Mouse (Mus musculus): ENCODE data around the gene Cenpl. TPM values are rescaled to one million over a fixed set of nuclear protein-coding genes. Genes with fewer than 3 reads are reported as not detected.

Gene Cenpl
- polyA plus RNA-seq, 1 experiment from 2014 or later, result 26.1 TPM

DNA sequence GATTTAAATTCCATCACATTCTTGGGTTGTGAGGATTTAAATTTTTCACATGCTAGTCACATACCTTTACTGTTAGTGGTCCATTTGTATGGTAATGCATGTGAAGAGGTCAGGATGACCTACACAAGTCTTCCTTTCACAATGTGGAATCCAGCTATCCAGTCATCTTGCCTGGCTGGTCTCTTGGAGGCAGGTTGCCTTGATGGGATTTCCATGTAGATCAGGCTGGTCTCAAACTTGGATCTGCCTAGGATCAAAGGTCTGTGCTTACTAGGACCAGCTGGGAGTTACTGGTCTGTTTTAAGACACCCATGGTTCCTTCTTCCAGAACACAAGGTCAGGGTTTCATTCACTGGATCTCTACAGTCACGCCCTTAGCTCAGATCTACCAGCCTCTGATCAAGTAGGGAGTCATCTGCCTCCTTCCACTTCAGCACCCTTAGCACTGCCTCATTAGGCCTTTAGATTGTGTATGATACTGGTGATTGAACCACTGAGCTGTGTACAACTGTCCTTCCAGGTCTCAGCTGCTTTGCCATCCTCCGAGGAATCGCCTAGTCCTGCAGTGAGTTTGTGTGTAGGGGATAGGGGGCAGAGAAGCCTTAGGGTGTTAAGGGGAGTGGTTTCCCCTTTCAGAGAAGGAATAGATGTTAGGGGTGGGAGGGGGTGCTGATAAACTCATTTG is 30.6 kb upstream of the Cenpl start:
- H3K27me3 ChIP-seq (replicated peaks; ENCODE audit: control insufficient read depth, insufficient read depth, low read length), result no peaks in the 10 kb centered on the region
- no peak overlapping the region for H3K4me3 ChIP-seq (ENCODE audit: low read length)
- 0 out of 2 replicates have a peak, but pooled peaks cover 6% of the 10 kb centered on the region for H3K36me3 ChIP-seq (ENCODE audit: control insufficient read depth, insufficient read depth, low read length)
- no peak overlapping the region for H3K4me2 ChIP-seq (ENCODE audit: low read depth, low read length)
- H3K9ac ChIP-seq (ENCODE audit: low read depth, low read length), result 0 out of 2 replicates have a peak overlapping the region, but pooled peaks have one; percentile 19
- H3K27ac ChIP-seq (ENCODE audit: low read length), result peak overlapping the region; percentile 63
- peaks cover 2% of the 10 kb centered on the region; the same call in 1 of the 2 replicates for H3K4me1 ChIP-seq (ENCODE audit: control insufficient read depth, insufficient read depth, low read length)
- ATAC-seq, result peak; percentile 51
- 12% methylated on average over 3 of the region's 3 CpGs for WGBS
- H3K9me3 ChIP-seq (ENCODE audit: control insufficient read depth, low read length), result no peaks in the 10 kb centered on the region

- Histone ChIP-seq H3K9ac (ENCODE audit: low read depth, low read length) (no peak overlapping the region), H3K4me1 (ENCODE audit: control insufficient read depth, insufficient read depth, low read length) (peaks cover 2% of the 10 kb centered on the region; the same call in 1 of the 2 replicates), H3K27me3 (replicated peaks; ENCODE audit: control insufficient read depth, insufficient read depth, low read length) (no peaks in the 10 kb centered on the region), H3K9me3 (ENCODE audit: control insufficient read depth, low read length) (no peaks in the 10 kb centered on the region), H3K27ac (ENCODE audit: low read length) (peak overlapping the region; percentile 63), H3K4me2 (ENCODE audit: low read depth, low read length) (no peak overlapping the region), H3K4me3 (ENCODE audit: low read length) (no peak overlapping the region), H3K36me3 (ENCODE audit: control insufficient read depth, insufficient read depth, low read length) (0 out of 2 replicates have a peak, but pooled peaks cover 6% of the 10 kb centered on the region)
- WGBS, result 64% methylated on average over 1 of the region's 1 CpGs
- ATAC-seq, result peak; percentile 5; the same call in 1 of the 2 replicates
These were observed 30.1 kb upstream of the Cenpl start for GRCm38 (mm10) chr1:161040426-161040770.

DNA sequence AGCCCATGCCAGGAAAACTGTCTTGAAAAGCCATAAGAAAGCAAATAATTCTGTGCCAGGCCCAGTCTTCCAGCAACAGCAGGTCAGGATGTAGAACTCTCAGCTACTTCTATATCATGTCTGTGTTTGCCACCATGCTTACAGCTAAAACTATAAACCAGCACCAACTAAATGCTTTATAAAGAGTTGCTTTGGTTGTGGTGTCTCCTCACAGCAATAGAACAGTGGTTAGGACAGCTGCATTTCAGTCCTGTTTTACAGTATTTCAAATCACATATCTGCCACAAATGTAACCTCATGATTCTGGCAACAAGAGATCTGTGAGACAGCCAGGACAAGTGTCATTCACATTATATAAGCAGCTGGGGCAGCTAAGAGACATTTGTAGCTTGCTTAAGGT is 29.7 kb upstream of the Cenpl start:
- no peak overlapping the region for H3K4me2 ChIP-seq (ENCODE audit: low read depth, low read length)
- H3K27me3 ChIP-seq (replicated peaks; ENCODE audit: control insufficient read depth, insufficient read depth, low read length), result no peaks in the 10 kb centered on the region
- ATAC-seq, result no peak
- H3K9ac ChIP-seq (ENCODE audit: low read depth, low read length), result no peak overlapping the region
- 0 out of 2 replicates have a peak, but pooled peaks cover 6% of the 10 kb centered on the region for H3K36me3 ChIP-seq (ENCODE audit: control insufficient read depth, insufficient read depth, low read length)
- no peaks in the 10 kb centered on the region for H3K9me3 ChIP-seq (ENCODE audit: control insufficient read depth, low read length)
- H3K4me3 ChIP-seq (ENCODE audit: low read length), result no peak overlapping the region
- peak overlapping the region; percentile 63 for H3K27ac ChIP-seq (ENCODE audit: low read length)
- H3K4me1 ChIP-seq (ENCODE audit: control insufficient read depth, insufficient read depth, low read length), result peaks cover 2% of the 10 kb centered on the region; the same call in 1 of the 2 replicates

- H3K4me2 ChIP-seq (ENCODE audit: low read depth, low read length), result no peak overlapping the region
- no peak overlapping the region for H3K4me3 ChIP-seq (ENCODE audit: low read length)
- H3K4me1 ChIP-seq (ENCODE audit: control insufficient read depth, insufficient read depth, low read length), result peaks cover 2% of the 10 kb centered on the region; the same call in 1 of the 2 replicates
- 0 out of 2 replicates have a peak, but pooled peaks cover 6% of the 10 kb centered on the region for H3K36me3 ChIP-seq (ENCODE audit: control insufficient read depth, insufficient read depth, low read length)
- H3K27ac ChIP-seq (ENCODE audit: low read length), result no peak overlapping the region
- WGBS, result 90% methylated on average over 7 of the region's 7 CpGs
- H3K9me3 ChIP-seq (ENCODE audit: control insufficient read depth, low read length), result no peaks in the 10 kb centered on the region
- ATAC-seq, result no peak
- H3K27me3 ChIP-seq (replicated peaks; ENCODE audit: control insufficient read depth, insufficient read depth, low read length), result no peaks in the 10 kb centered on the region
- H3K9ac ChIP-seq (ENCODE audit: low read depth, low read length), result no peak overlapping the region
These were observed 29.1 kb upstream of the Cenpl start for GRCm38 (mm10) chr1:161041261-161042020.

DNA sequence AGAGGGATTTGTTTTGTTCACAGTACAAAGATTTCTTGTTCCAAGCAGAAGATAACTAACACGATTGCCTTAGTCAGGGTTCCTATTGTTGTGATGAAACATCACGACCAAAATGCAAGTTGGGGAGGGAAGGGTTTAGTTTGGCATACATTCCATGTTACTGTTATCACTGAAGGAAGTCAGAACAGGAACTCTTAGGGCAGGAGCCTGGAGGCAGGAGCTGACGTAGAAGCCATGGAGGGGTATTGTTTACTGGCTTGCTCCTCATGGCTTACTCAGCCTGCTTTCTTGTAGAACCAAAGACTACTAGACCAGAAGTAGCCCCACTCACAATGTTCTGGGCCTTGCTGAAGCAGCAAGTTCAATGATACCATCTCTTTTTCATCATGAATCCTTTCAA is 23.5 kb upstream of the Cenpl start:
- WGBS, result 83% methylated on average over 3 of the region's 3 CpGs
- no peak overlapping the region for H3K4me3 ChIP-seq (ENCODE audit: low read length)
- ATAC-seq, result no peak

GRCm38 (mm10) chr1:161057164-161057563 is 13.3 kb upstream of the Cenpl start:
- ATAC-seq, result no peak

More for the DNA sequence above, 23.5 kb upstream of the Cenpl start:
- Histone ChIP-seq H3K9ac (ENCODE audit: low read depth, low read length) (no peak overlapping the region), H3K27ac (ENCODE audit: low read length) (no peak overlapping the region), H3K4me2 (ENCODE audit: low read depth, low read length) (no peak overlapping the region), H3K27me3 (replicated peaks; ENCODE audit: control insufficient read depth, insufficient read depth, low read length) (no peaks in the 10 kb centered on the region), H3K36me3 (ENCODE audit: control insufficient read depth, insufficient read depth, low read length) (peaks cover 1% of the 10 kb centered on the region; the same call in 1 of the 2 replicates), H3K4me1 (ENCODE audit: control insufficient read depth, insufficient read depth, low read length) (no peaks in the 10 kb centered on the region), H3K9me3 (ENCODE audit: control insufficient read depth, low read length) (no peaks in the 10 kb centered on the region)

DNA sequence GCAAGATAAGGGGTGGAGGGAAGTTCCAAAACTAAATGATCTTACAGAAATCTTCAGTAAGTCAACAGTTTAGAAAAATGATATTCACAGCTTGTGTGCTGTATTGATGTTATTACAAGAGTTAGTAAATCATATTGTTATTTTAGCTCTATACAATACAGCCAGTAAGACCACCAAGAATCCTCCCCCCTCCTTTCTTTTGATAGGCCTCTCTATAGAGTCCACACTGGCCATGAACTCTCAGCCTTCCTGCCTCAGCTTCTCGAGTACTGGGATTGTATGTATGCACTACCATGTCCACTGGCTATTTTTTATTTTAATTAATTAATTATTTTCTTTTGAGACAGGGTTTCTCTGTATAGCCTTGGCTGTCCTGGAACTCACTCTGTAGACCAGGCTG is 7.2 kb upstream of the Cenpl start:
- H3K4me1 ChIP-seq (ENCODE audit: control insufficient read depth, insufficient read depth, low read length), result no peaks in the 10 kb centered on the region
- H3K4me2 ChIP-seq (ENCODE audit: low read depth, low read length), result no peak overlapping the region
- H3K9me3 ChIP-seq (ENCODE audit: control insufficient read depth, low read length), result no peaks in the 10 kb centered on the region
- H3K9ac ChIP-seq (ENCODE audit: low read depth, low read length), result no peak overlapping the region
- no peak for ATAC-seq
- no peaks in the 10 kb centered on the region for H3K27me3 ChIP-seq (replicated peaks; ENCODE audit: control insufficient read depth, insufficient read depth, low read length)
- H3K4me3 ChIP-seq (ENCODE audit: low read length), result no peak overlapping the region
- 82% methylated on average over 1 of the region's 1 CpGs for WGBS
- H3K36me3 ChIP-seq (ENCODE audit: control insufficient read depth, insufficient read depth, low read length), result no peaks in the 10 kb centered on the region
- H3K27ac ChIP-seq (ENCODE audit: low read length), result no peak overlapping the region

More at GRCm38 (mm10) chr1:161057164-161057563, 13.3 kb upstream of the Cenpl start:
- no peaks in the 10 kb centered on the region for H3K4me1 ChIP-seq (ENCODE audit: control insufficient read depth, insufficient read depth, low read length)
- no peaks in the 10 kb centered on the region for H3K9me3 ChIP-seq (ENCODE audit: control insufficient read depth, low read length)
- H3K4me2 ChIP-seq (ENCODE audit: low read depth, low read length), result no peak overlapping the region
- 96% methylated on average over 1 of the region's 1 CpGs for WGBS
- no peak overlapping the region for H3K9ac ChIP-seq (ENCODE audit: low read depth, low read length)
- no peaks in the 10 kb centered on the region for H3K27me3 ChIP-seq (replicated peaks; ENCODE audit: control insufficient read depth, insufficient read depth, low read length)
- H3K27ac ChIP-seq (ENCODE audit: low read length), result no peak overlapping the region
- H3K4me3 ChIP-seq (ENCODE audit: low read length), result no peak overlapping the region
- 0 out of 2 replicates have a peak, but pooled peaks cover under 1% of the 10 kb centered on the region for H3K36me3 ChIP-seq (ENCODE audit: control insufficient read depth, insufficient read depth, low read length)

DNA sequence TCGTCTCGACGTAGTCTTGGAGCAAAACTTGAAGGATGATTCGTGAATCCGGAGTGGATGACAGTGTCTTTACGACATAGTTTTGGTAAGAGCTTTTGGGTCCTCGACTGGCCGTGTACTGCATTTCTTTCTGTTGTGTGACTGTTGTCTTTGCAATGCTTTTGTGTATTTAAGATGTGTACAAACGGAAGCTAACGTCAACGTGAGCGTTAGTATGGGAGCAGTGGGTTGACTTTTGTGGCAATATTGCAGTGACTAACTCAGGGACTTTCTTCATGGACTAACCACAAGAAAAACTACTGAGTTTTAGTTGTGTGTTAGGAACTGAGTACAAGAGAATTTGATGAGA is 733 bp downstream of the Cenpl start:
- under 1% methylated on average over 12 of the region's 12 CpGs for WGBS
- peak overlapping the region; percentile 76 for H3K27ac ChIP-seq (ENCODE audit: low read length)
- no peak for ATAC-seq

GRCm38 (mm10) chr1:161076238-161076637 is 5.7 kb downstream of the Cenpl start:
- no peak overlapping the region for H3K9ac ChIP-seq (ENCODE audit: low read depth, low read length)
- H3K4me3 ChIP-seq (ENCODE audit: low read length), result peak overlapping the region; percentile 15
- no peak overlapping the region for H3K27ac ChIP-seq (ENCODE audit: low read length)
- 63% methylated on average over 6 of the region's 6 CpGs for WGBS
- H3K27me3 ChIP-seq (replicated peaks; ENCODE audit: control insufficient read depth, insufficient read depth, low read length), result no peaks in the 10 kb centered on the region
- peak; percentile 86 for ATAC-seq
- no peak overlapping the region for H3K4me2 ChIP-seq (ENCODE audit: low read depth, low read length)
- no peaks in the 10 kb centered on the region for H3K9me3 ChIP-seq (ENCODE audit: control insufficient read depth, low read length)
- H3K36me3 ChIP-seq (ENCODE audit: control insufficient read depth, insufficient read depth, low read length), result no peaks in the 10 kb centered on the region
- peaks cover 22% of the 10 kb centered on the region for H3K4me1 ChIP-seq (ENCODE audit: control insufficient read depth, insufficient read depth, low read length)

More for the DNA sequence above, 733 bp downstream of the Cenpl start:
- H3K4me2 ChIP-seq (ENCODE audit: low read depth, low read length), result peak overlapping the region; percentile 79
- H3K9ac ChIP-seq (ENCODE audit: low read depth, low read length), result peak overlapping the region; percentile 85
- no peaks in the 10 kb centered on the region for H3K27me3 ChIP-seq (replicated peaks; ENCODE audit: control insufficient read depth, insufficient read depth, low read length)
- no peaks in the 10 kb centered on the region for H3K36me3 ChIP-seq (ENCODE audit: control insufficient read depth, insufficient read depth, low read length)
- H3K9me3 ChIP-seq (ENCODE audit: control insufficient read depth, low read length), result no peaks in the 10 kb centered on the region
- H3K4me1 ChIP-seq (ENCODE audit: control insufficient read depth, insufficient read depth, low read length), result peaks cover 25% of the 10 kb centered on the region
- peak overlapping the region; percentile 80 for H3K4me3 ChIP-seq (ENCODE audit: low read length)

All from intestine, embryonic 16.5 days (tissue).